In genomic region chr15:89591723-89592455, GRCm38 (mm10) we compare ENCODE assay signal across 8 mouse cellular contexts. TPM values are rescaled to one million over a fixed set of nuclear protein-coding genes. Genes with fewer than 3 reads are reported as not detected.
DNase-seq lines count a peak whose midpoint lies in the region; ATAC-seq and TF ChIP-seq lines count a peak whose summit lies in the region.

Gene Rabl2, minus strand, starts transcription at chr15:89591923.

- peak within 1 kb of the TSS; percentile 69 for H3K4me2 ChIP-seq in forebrain, embryonic 12.5 days
- peak within 1 kb of the TSS; percentile 89 for H3K4me2 ChIP-seq in heart, postnatal 0 days (ENCODE audit: low read depth, low read length)
- H3K4me2 ChIP-seq in liver, embryonic 16.5 days (ENCODE audit: low read depth, low read length): peak within 1 kb of the TSS; percentile 67
- peak within 1 kb of the TSS; percentile 65 for H3K4me2 ChIP-seq in neural tube, embryonic 13.5 days

- H3K4me1 ChIP-seq in E14TG2a.4 (replicated peaks; ENCODE audit: low read depth, low read length): peaks cover 14% of the 10 kb centered on the region
- H3K4me1 ChIP-seq in forebrain, embryonic 12.5 days: peaks cover 17% of the 10 kb centered on the region
- 0 out of 2 replicates have a peak, but pooled peaks cover 4% of the 10 kb centered on the region for H3K4me1 ChIP-seq in heart, postnatal 0 days (ENCODE audit: control insufficient read depth, insufficient read depth)
- peaks cover 3% of the 10 kb centered on the region for H3K4me1 ChIP-seq in liver, embryonic 16.5 days (ENCODE audit: control insufficient read depth, low read depth, low read length)
- peaks cover 32% of the 10 kb centered on the region for H3K4me1 ChIP-seq in neural tube, embryonic 13.5 days (replicated peaks)
- peaks cover 6% of the 10 kb centered on the region for H3K4me1 ChIP-seq in testis, adult 2 months (ENCODE audit: control insufficient read depth, insufficient read depth, low read length)

- H3K27ac ChIP-seq in forebrain, embryonic 12.5 days: peak within 1 kb of the TSS; percentile 67
- H3K27ac ChIP-seq in heart, postnatal 0 days (ENCODE audit: low read depth): no peak within 1 kb of the TSS
- no peak within 1 kb of the TSS for H3K27ac ChIP-seq in liver, embryonic 16.5 days (ENCODE audit: low read length)
- peak within 1 kb of the TSS; percentile 85 for H3K27ac ChIP-seq in neural tube, embryonic 13.5 days (replicated peaks)
- H3K27ac ChIP-seq in testis, adult 2 months (ENCODE audit: control insufficient read depth, insufficient read depth, low read depth, low read length): peak within 1 kb of the TSS; percentile 55

- ATAC-seq in forebrain, embryonic 12.5 days (ENCODE audit: low FRiP score): peak; percentile 98
- peak; percentile 96 for ATAC-seq in heart, postnatal 0 days (ENCODE audit: insufficient read depth, low read depth)
- peak; percentile 91 for ATAC-seq in liver, embryonic 16.5 days (ENCODE audit: low read depth)
- ATAC-seq in neural tube, embryonic 13.5 days (ENCODE audit: low read depth): peak; percentile 96

- peak; percentile 91 for TF ChIP-seq POLR2A in testis, adult 2 months (IDR thresholded peaks at IDR 0.05; ENCODE audit: control insufficient read depth, low read depth, low read length)

- peak; percentile 81; the same call in 1 of the 2 replicates for TF ChIP-seq EP300 in heart, postnatal 0 days (IDR thresholded peaks at IDR 0.05; ENCODE audit: low read depth)

- peaks cover 5% of the 10 kb centered on the region; the same call in 1 of the 2 replicates for H3K27me3 ChIP-seq in E14TG2a.4 (ENCODE audit: insufficient read depth, low read length)
- peaks cover 3% of the 10 kb centered on the region; the same call in 1 of the 2 replicates for H3K27me3 ChIP-seq in forebrain, embryonic 12.5 days
- H3K27me3 ChIP-seq in heart, postnatal 0 days (ENCODE audit: control insufficient read depth, insufficient read depth, low read length): no peaks in the 10 kb centered on the region
- H3K27me3 ChIP-seq in liver, embryonic 16.5 days (ENCODE audit: control insufficient read depth, insufficient read depth, low read depth, low read length): no peaks in the 10 kb centered on the region
- no peaks in the 10 kb centered on the region for H3K27me3 ChIP-seq in neural tube, embryonic 13.5 days
- H3K27me3 ChIP-seq in testis, adult 2 months (ENCODE audit: control insufficient read depth, insufficient read depth, low read length): no peaks in the 10 kb centered on the region

- H3K9me3 ChIP-seq in E14TG2a.4 (ENCODE audit: low read length): no peaks in the 10 kb centered on the region
- H3K9me3 ChIP-seq in forebrain, embryonic 12.5 days: no peaks in the 10 kb centered on the region
- no peaks in the 10 kb centered on the region for H3K9me3 ChIP-seq in heart, postnatal 0 days (replicated peaks; ENCODE audit: control insufficient read depth, low read length)
- H3K9me3 ChIP-seq in liver, embryonic 16.5 days (replicated peaks; ENCODE audit: control insufficient read depth, low read length): no peaks in the 10 kb centered on the region
- H3K9me3 ChIP-seq in neural tube, embryonic 13.5 days: no peaks in the 10 kb centered on the region

- WGBS in forebrain, embryonic 12.5 days: under 1% methylated on average over 34 of the region's 35 CpGs
- under 1% methylated on average over 35 of the region's 35 CpGs for WGBS in heart, postnatal 0 days
- WGBS in liver, embryonic 16.5 days (ENCODE audit: insufficient replicate concordance): under 1% methylated on average over 35 of the region's 35 CpGs
- under 1% methylated on average over 35 of the region's 35 CpGs for WGBS in neural tube, embryonic 13.5 days

- DNase-seq in c-Kit-positive CD71-positive TER-119-positive erythroid progenitor cells, embryonic 14.5 days (ENCODE audit: low spot score): peak; percentile 71
- DNase-seq in heart, postnatal 0 days (ENCODE audit: low spot score): peak; percentile 75
- peak; percentile 95 for DNase-seq in kidney, postnatal 4 days

- H3K9ac ChIP-seq in forebrain, embryonic 12.5 days: peak within 1 kb of the TSS; percentile 73
- H3K9ac ChIP-seq in heart, postnatal 0 days (replicated peaks; ENCODE audit: low read depth, low read length): peak within 1 kb of the TSS; percentile 64
- H3K9ac ChIP-seq in liver, embryonic 16.5 days (ENCODE audit: low read depth, low read length): peak within 1 kb of the TSS; percentile 62
- H3K9ac ChIP-seq in neural tube, embryonic 13.5 days: peak within 1 kb of the TSS; percentile 85

- no peaks in the 10 kb centered on the region for H3K36me3 ChIP-seq in E14TG2a.4 (ENCODE audit: insufficient read depth, low read length)
- 0 out of 2 replicates have a peak, but pooled peaks cover 6% of the 10 kb centered on the region for H3K36me3 ChIP-seq in forebrain, embryonic 12.5 days (replicated peaks)
- 0 out of 2 replicates have a peak, but pooled peaks cover 6% of the 10 kb centered on the region for H3K36me3 ChIP-seq in heart, postnatal 0 days (replicated peaks; ENCODE audit: control insufficient read depth, insufficient read depth, low read length)
- no peaks in the 10 kb centered on the region for H3K36me3 ChIP-seq in liver, embryonic 16.5 days (ENCODE audit: control insufficient read depth, insufficient read depth)
- H3K36me3 ChIP-seq in neural tube, embryonic 13.5 days: peaks cover 17% of the 10 kb centered on the region
- H3K36me3 ChIP-seq in testis, adult 2 months (ENCODE audit: control insufficient read depth, insufficient read depth, low read length): no peaks in the 10 kb centered on the region; the same call in none of the 2 replicates

- peak within 1 kb of the TSS; percentile 89 for H3K4me3 ChIP-seq in E14TG2a.4 (replicated peaks; ENCODE audit: low read length)
- peak within 1 kb of the TSS; percentile 74 for H3K4me3 ChIP-seq in forebrain, embryonic 12.5 days (replicated peaks)
- peak within 1 kb of the TSS; percentile 86 for H3K4me3 ChIP-seq in heart, postnatal 0 days (ENCODE audit: low read depth, low read length)
- H3K4me3 ChIP-seq in liver, embryonic 16.5 days (ENCODE audit: low read depth, low read length): peak within 1 kb of the TSS; percentile 72
- peak within 1 kb of the TSS; percentile 65 for H3K4me3 ChIP-seq in neural tube, embryonic 13.5 days
- H3K4me3 ChIP-seq in testis, adult 2 months (ENCODE audit: control insufficient read depth, low read depth, low read length): peak within 1 kb of the TSS; percentile 95

- no peak for TF ChIP-seq CTCF in E14TG2a.4 (conservative IDR thresholded peaks at IDR 0.05; ENCODE audit: low read length)
- TF ChIP-seq CTCF in heart, postnatal 0 days (IDR thresholded peaks at IDR 0.05; ENCODE audit: low read depth): 0 out of 2 replicates have a peak, but pooled peaks have one; percentile 11
- TF ChIP-seq CTCF in testis, adult 2 months (IDR thresholded peaks at IDR 0.05; ENCODE audit: control insufficient read depth, insufficient read depth, insufficient replicate concordance, low read depth, low read length): 0 out of 2 replicates have a peak, but pooled peaks have one; percentile 6

RNA-seq across cellular contexts. Expression of gene Rabl2, which starts in this region (rescaled TPM):
- 60.7 and 62.8 TPM in 2 replicates for polyA plus RNA-seq in forebrain, embryonic 12.5 days (2016; fragmentation: Nextera tagmentation; extraction: Ambion mirVana)
- 9.6 and 12.7 TPM in 2 replicates for total RNA-seq in heart, postnatal 0 days (2014; rRNA removed; ENCODE audit: low replicate concordance)
- 9.2 and 10.3 TPM in 2 replicates for polyA plus RNA-seq in heart, postnatal 0 days (2015; fragmentation: Nextera tagmentation; extraction: Ambion mirVana)
- polyA plus RNA-seq in liver, embryonic 16.5 days (2015; fragmentation: Nextera tagmentation; extraction: Ambion mirVana): 4.3 and 4.8 TPM in 2 replicates
- 70.7 and 82.4 TPM in 2 replicates for polyA plus RNA-seq in neural tube, embryonic 13.5 days (2015; fragmentation: Nextera tagmentation; extraction: Ambion mirVana)
- 91.2 and 108 TPM in 2 replicates for polyA plus RNA-seq in testis, adult 2 months (2012; rRNA removed)

Comparison
In these comparisons a context has a peak if more than half of its experiments do, and no peak if none do; other contexts are left out.
1. H3K27ac ChIP-seq: peak in forebrain, embryonic 12.5 days (single experiment), neural tube, embryonic 13.5 days (single experiment) and testis, adult 2 months (single experiment); none in heart, postnatal 0 days (single experiment) and liver, embryonic 16.5 days (single experiment).
2. Peak in every context shown above with its lines, with median percentiles within 50 percentile points of each other: H3K4me3 ChIP-seq, DNase-seq, ATAC-seq, H3K4me2 ChIP-seq and H3K9ac ChIP-seq.